Mouse (Mus musculus) c-Kit-positive CD71-negative TER-119-negative erythroid progenitor cells, embryonic 14.5 days (primary cell): ENCODE results near the gene Dppa3.

Source experiments
- DNase-seq: peaks from one replicate; pipeline ENCODE4 v3.0.0-alpha.2; 2013; ENCODE audit warnings: low read depth

The Dppa3 gene

GRCm38 (mm10) chr6:122667715-122668114 is 41.5 kb downstream of the Dppa3 start:
- DNase-seq, result no peak

DNA sequence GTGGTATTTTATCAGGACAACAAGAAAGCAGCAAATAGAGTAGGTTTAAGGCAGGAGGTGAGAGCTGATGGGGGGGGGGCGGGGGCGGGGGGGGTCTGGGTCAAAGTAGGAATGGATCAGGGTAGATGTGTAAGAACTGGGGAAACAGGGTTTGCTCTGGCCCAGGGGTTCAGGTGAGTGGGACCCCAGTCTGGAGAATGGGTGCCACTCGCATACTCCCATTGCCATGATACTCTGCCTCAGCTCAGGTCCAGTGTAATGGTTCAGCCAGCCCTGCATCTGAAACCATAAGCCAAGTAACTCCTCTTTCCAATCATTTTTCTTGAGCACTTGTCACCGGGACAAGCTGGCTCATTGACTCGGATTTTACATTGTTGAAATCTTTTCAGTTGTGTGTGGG is 42.6 kb downstream of the Dppa3 start:
- DNase-seq, result no peak

DNA sequence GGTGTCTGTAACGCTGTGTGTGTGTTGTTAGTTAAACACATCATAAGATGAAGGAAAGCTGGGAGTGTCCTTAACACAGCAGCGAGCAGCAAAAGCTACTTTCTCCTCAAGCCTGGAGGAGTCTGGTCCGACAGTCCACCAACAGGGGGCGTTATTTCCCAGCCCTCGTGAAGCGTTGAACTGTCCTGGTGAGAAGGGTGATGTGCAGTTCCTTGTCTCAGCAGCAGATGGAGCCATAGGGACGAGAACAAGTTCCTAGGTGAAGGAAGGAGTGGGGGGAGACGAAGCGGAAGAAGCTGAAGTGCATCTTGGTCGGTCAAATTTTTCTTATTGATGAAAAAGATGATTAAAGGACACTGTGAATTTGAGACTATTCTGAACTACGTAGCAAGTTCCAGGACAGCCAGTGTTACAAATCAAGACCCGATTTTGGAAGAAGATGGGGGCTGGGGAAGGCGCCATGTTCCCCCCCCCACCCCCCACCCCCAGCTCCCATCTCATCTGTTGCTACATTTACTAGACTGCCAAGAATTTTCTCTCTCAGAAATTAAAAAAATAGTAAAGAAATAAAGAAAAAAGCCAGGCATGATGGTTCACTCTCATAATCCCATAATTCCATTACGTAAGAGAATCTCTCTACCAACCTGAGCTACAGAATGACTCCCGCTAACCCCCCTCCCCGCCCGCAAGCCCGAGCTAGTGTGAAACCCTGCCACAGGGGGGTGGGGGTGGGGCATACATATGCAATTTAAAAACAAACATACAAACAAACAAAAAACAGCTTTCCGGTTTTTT is 43.4 kb downstream of the Dppa3 start:
- peak; percentile 97 for DNase-seq

DNA sequence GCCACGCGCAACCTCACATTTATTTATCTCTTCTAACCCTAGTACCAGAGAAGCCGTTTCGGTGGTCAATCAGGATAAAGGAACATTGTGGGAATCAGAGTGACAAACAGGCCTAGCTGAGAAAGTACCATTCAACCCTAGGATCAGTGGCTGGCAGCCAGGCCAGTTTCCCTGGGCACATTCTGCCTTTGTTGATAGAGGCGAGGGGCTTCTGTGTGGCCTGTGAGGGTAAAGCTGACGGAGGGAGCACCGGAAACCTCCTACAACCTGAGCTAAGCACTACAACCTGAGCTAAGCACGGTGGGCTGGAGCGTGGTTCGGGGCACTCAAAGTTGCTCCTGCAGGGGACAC is 44.0 kb downstream of the Dppa3 start:
- no peak for DNase-seq

DNA sequence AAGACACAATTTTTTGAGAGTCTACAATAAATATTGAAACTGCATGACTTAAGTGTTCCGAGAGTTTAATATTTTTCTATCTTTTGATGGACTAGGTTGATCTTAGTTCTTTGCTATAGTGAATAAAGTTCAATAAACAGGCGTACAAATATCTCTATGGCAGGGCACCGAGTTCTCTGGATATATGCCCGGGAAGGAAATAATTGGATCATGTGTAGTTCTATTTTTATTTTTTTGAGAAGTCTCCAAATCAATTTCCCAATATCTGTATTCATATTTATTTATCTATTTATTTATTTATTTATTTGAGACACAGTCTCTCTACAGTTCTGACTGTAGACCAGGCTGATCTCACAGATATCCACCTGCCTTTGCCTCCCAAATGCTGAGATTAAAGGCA is 44.6 kb downstream of the Dppa3 start:
- no peak for DNase-seq

- DNase-seq, result no peak
These were observed 46.5 kb downstream of the Dppa3 start for GRCm38 (mm10) chr6:122672746-122673145.
